Mouse (Mus musculus) adrenal gland, postnatal 25 days (tissue): ENCODE data around the gene Kdf1. TPM values are rescaled to one million over a fixed set of nuclear protein-coding genes. Genes with fewer than 3 reads are reported as not detected.
A peak's percentile ranks its signal among the peaks of the same experiment; 100 is the strongest.

Experiments used
- DNase-seq: peaks from one replicate; pipeline ENCODE4 v3.0.0; 2021; ENCODE audit warnings: mixed read lengths
- long read RNA-seq: library from polyadenylated mRNA; stranded (forward); transcript quantifications from one replicate; pipeline ENCODE4 v2.0.0, GENCODE M21; 2021
- total RNA-seq: library from RNA; stranded (reverse); gene quantifications from 2 replicates; pipeline ENCODE4 v1.2.3, GENCODE M21; 2021

Kdf1 gene
- total RNA-seq = 2.8 and 5.1 TPM in 2 replicates
- long read RNA-seq = 0 reads

- DNase-seq = no peak
Measured at GRCm38 (mm10) chr4:133518601-133519368, at the start of gene Kdf1. Gene Kdf1 (plus strand): TSS chr4:133518963.

DNA sequence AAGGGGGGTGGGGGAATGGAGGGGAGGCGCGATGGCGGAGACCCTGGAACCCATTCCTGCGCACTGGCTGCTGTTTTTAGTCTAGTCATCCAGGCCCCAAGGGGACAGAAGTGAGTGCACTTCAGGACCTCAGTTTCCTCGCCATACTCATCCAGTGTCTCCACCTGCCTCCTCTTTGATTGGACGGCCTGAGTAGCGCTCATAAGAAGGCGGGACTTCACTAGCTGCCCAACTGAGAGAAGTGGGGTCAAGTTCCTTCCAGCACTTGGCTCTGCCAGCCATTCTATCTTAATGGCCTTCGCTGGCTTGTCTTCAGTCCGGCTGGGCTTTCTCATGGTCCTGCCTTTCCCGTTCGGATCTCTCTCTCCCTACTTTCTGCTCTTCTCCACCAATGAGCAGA lies 49.6 kb upstream of the Kdf1 start:
- DNase-seq = no peak

DNA sequence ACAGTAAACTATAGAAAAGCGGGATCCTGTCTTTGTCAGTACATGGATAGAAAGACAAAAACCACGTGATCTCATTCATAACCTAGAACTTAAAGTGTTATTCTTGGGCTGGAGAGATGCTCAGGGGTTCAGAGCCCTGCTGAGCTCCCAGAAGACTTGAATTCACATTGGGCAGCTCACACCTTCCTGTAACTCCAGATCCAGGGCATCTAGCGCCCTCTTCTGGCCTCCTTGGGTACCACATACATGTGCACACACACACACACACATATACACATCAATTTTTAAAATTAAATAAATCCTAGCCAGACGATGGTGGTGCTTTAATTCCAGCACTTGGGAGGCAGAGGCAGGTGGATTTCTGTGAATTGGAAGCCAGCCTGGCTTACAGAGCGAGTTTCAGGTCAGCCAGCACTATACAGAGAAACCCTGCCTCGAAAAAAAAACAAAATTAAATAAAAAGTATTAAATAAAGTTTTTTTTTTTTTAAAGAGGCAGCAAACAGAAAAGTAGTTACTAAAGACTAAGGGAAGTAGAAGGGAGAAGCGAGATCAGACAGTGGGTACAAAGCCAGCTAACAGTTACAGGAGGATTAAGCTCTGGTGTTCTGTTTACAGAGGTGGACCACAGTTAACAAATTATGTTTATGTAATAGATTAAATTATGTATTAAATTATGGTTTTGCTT lies 47.5 kb upstream of the Kdf1 start:
- no peak for DNase-seq

DNA sequence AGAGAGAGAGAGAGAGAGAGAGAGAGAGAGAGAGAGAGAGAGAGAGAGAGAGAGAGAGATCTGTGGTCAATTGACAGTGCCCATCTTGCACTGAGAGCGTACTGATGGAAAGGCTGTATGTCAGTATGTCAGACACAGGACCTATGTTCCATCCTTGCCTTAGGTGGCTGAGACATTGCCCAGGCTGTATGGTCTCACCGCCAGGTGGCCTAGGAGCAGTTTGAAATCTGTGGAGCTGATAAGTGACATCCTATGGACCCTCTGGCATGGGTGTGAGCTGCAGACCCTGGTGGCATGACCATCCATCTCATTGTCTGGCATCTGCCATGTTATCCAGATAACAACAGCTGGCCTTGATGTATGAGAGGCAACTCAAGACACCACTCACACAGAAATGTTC lies 44.9 kb upstream of the Kdf1 start:
- DNase-seq = no peak

GRCm38 (mm10) chr4:133479458-133480184 lies 39.1 kb upstream of the Kdf1 start, which contains the start of gene Tent5b:
Gene Tent5b (plus strand): TSS chr4:133480132.
- peak; percentile 98 for DNase-seq

GRCm38 (mm10) chr4:133480185-133480537 lies 38.6 kb upstream of the Kdf1 start:
- no peak for DNase-seq

DNA sequence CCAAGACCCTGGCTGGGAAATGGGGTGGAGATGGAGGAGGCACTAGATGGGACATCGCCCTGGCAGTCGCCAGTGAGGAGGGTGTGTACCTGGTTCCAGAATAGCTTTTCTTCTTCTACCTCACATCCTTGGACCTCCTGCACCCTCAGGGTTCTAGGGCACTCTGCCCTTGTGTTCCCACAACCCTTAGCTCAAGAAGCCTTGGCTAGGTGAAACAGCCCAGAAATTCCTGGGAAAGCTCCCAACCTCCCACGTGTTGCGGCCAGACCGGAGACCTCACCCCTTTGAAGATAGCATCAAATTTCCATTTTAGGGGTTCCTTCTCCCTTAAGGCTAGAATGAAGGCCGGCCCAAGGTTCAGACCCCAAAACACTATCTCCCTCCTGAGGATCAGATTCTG lies 38.0 kb upstream of the Kdf1 start:
- DNase-seq = no peak

DNA sequence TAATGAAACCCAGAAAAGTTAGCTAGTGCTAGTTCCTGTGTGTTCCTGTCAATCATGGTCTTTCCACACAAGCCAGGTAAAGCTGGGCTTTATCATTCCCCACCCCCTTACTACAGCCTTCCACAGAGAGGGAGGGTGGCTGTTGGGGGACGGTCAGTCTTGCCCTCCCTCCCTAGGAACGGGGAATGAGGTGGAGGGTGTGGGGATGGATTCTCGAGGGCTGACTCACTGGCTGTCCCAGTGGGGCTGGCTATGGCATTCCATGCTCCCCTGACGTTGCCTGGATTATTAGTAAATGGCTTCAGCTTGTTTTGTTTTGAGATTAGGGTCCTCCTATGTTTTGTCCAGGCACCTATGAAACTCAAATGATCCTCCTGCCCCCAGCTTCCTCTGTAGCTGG lies 37.3 kb upstream of the Kdf1 start:
- DNase-seq = no peak

DNA sequence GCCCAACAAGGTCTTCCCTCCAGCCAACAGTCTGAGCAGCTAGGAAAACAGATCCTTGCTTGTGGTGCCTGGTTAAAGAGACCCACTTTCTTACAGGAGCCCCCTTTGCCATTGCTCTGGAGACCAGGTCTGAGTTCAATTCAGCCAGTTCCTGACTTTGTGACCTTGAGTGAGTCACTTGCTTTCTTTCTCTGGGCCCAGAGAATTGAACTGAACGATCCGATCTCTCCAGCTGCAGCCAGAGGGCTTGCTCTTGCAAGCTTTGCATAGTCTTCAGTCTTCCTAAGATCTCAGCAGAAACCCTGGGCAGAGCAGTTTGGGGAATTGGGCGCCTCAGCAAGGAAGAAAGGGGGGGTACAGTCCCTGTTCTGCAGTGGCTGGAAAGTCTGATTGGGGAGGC lies 36.3 kb upstream of the Kdf1 start:
- no peak for DNase-seq

DNA sequence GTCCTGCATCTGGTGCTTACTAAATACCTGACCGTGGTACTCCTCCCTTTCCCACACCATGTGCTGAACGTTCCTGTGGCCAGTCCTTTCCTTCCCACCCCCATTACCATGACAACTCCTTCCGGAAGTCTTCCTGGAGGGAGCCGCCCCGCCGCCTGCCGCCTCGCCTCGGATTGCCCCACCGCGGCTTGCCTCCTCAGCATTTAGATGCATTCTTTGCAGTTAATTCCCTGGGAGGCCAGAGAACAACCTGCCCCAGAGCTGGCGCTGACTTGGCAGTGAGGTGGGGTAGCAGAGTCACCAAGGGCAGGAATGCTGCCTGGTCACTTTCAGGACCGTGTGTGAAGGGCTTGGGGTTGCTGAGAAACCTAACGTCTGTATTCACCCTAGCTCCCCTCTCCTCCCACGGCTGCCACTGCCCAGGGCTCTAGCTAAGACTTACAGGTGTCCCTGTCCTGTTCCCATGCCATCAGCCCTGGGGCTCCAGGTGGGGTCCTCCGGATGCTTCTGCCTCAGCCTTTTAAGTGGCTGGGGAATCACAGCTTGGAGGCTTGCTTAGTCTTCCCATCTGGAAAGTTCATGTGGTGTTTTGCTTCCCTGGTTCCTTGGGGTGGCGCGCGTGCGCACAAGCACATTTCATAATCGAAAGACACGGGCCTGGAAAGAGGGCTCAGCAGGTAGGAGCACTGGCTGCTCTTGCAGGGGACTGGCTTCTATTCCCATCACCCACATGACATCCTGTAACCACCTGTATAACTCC lies 34.3 kb upstream of the Kdf1 start:
- no peak for DNase-seq

DNA sequence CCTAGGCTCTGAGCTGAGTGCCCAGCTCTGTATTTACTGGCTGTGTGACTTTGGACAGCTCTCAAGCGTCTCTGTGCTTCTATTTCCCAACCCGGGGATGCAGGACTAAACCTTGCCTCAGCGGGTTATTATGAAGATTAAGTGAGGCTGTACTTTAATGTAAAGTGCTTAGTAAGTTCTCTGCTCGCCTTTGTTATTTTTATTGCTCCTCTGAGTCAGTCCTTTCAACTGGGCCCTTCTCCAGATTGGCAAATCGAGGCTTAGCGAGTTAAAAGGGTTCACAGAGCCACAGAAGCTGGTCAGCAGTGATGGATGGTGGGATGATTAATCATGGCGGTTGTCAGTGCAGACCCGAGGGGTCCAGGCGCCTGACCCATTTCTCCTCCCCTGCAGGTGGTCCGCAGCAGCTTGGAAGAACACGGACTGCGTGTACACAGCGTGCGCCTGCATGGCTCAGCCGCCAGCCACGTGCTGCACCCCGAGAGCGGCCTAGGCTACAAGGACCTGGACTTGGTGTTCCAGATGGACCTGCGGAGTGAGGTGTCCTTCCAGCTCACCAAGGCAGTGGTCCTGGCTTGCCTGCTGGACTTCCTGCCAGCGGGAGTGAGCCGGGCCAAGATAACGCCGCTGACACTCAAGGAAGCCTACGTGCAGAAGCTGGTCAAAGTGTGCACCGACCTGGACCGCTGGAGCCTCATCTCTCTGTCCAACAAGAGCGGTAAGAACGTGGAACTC lies 32.9 kb upstream of the Kdf1 start:
- DNase-seq = no peak

DNA sequence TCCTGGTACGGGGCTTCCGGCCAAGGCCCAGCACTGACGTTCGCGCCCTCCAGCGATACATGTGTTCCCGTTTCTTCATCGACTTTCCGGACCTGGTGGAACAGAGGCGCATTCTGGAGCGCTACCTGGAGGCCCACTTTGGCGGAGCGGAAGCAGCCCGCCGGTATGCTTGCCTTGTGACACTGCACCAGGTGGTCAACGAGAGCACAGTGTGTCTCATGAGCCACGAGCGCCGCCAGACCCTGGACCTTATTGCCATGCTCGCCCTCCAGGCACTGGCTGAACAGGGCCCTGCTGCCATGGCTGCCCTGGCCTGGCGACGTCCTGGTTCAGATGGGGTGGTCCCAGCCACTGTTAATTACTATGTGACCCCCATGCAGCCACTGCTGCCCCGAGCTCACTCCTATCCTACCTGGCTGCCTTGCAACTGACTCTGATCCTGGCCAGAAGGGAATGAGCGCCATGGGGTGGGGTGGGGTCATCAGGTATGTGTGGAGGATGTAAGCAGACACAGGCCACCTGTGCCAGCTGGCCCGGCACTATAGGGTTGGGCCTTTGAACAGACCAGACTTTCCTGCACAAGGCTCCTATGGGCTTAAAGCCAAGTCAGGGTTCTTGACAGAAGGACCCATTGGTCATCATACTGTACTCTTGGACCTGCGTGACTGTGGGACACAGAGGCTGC lies 31.9 kb upstream of the Kdf1 start:
- no peak for DNase-seq

GRCm38 (mm10) chr4:133488619-133489392 lies 30.0 kb upstream of the Kdf1 start:
- no peak for DNase-seq

GRCm38 (mm10) chr4:133489489-133490245 lies 29.1 kb upstream of the Kdf1 start:
- DNase-seq = no peak

- no peak for DNase-seq
Measured at GRCm38 (mm10) chr4:133491800-133492199, 27.0 kb upstream of the Kdf1 start.

GRCm38 (mm10) chr4:133493895-133494294 lies 24.9 kb upstream of the Kdf1 start:
- no peak for DNase-seq

DNA sequence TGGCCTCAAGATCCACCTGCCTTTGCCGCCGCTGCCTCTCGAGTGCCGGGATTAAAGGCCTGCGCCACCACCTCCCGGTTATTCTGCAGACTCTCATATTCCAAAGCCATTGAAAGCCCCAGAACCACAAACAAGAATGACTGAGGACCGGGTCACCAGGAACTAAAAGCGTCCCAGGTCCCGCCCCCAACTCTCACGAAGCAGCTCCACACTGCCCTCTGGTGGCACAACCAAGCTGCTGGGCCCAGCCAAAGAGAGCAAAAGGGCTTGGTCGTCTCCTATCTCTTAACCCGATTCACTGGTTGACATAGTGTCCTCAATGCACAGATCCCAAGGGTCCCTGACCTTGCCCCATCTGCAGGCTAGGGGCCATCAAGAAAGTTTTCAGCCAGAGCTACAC lies 24.3 kb upstream of the Kdf1 start:
- DNase-seq = peak; percentile 94

GRCm38 (mm10) chr4:133494867-133495266 lies 23.9 kb upstream of the Kdf1 start:
- no peak for DNase-seq

GRCm38 (mm10) chr4:133495711-133496110 lies 23.1 kb upstream of the Kdf1 start:
- DNase-seq = peak; percentile 42
